Mouse (Mus musculus) c-Kit-negative CD71-positive TER-119-positive erythroid progenitor cells, embryonic 14.5 days (primary cell): ENCODE data around the gene Adamts2.

ENCODE experiments used
- DNase-seq: peaks from one replicate; pipeline ENCODE4 v3.0.0-alpha.2; 2013; ENCODE audit warnings: low read depth, low spot score

Gene Adamts2

GRCm38 (mm10) chr11:50671820-50672310, 70.0 kb downstream of the Adamts2 start:
- no peak for DNase-seq

- no peak for DNase-seq
Observed at GRCm38 (mm10) chr11:50672866-50673265, 71.0 kb downstream of the Adamts2 start.

GRCm38 (mm10) chr11:50673525-50674250, 71.8 kb downstream of the Adamts2 start:
- DNase-seq = no peak

GRCm38 (mm10) chr11:50674390-50674789, 72.5 kb downstream of the Adamts2 start:
- DNase-seq = no peak

GRCm38 (mm10) chr11:50678650-50679049, 76.8 kb downstream of the Adamts2 start:
- DNase-seq = no peak

GRCm38 (mm10) chr11:50681940-50682339, 80.1 kb downstream of the Adamts2 start:
- no peak for DNase-seq

GRCm38 (mm10) chr11:50683821-50684220, 81.9 kb downstream of the Adamts2 start:
- DNase-seq = no peak

- DNase-seq = no peak
Observed at GRCm38 (mm10) chr11:50688584-50688983, 86.7 kb downstream of the Adamts2 start.

- no peak for DNase-seq
Observed at GRCm38 (mm10) chr11:50689672-50690071, 87.8 kb downstream of the Adamts2 start.

- DNase-seq = no peak
Observed at GRCm38 (mm10) chr11:50699971-50700370, 98.1 kb downstream of the Adamts2 start.

- DNase-seq = no peak
Observed at GRCm38 (mm10) chr11:50700496-50700895, 98.6 kb downstream of the Adamts2 start.

- no peak for DNase-seq
Observed at GRCm38 (mm10) chr11:50703397-50703796, 101.5 kb downstream of the Adamts2 start.

GRCm38 (mm10) chr11:50704511-50704910, 102.6 kb downstream of the Adamts2 start:
- DNase-seq = no peak

GRCm38 (mm10) chr11:50707259-50707658, 105.4 kb downstream of the Adamts2 start:
- no peak for DNase-seq

GRCm38 (mm10) chr11:50713610-50714202, 111.8 kb downstream of the Adamts2 start:
- no peak for DNase-seq

- no peak for DNase-seq
Observed at GRCm38 (mm10) chr11:50715091-50715490, 113.2 kb downstream of the Adamts2 start.

- DNase-seq = no peak
Observed at GRCm38 (mm10) chr11:50717381-50717897, 115.6 kb downstream of the Adamts2 start.

- no peak for DNase-seq
Observed at GRCm38 (mm10) chr11:50718862-50719261, 117.0 kb downstream of the Adamts2 start.

GRCm38 (mm10) chr11:50720421-50720820, 118.5 kb downstream of the Adamts2 start:
- DNase-seq = no peak

- no peak for DNase-seq
Observed at GRCm38 (mm10) chr11:50720856-50721550, 119.1 kb downstream of the Adamts2 start.

GRCm38 (mm10) chr11:50725595-50725994, 123.7 kb downstream of the Adamts2 start:
- DNase-seq = no peak

- no peak for DNase-seq
Observed at GRCm38 (mm10) chr11:50726035-50726434, 124.2 kb downstream of the Adamts2 start.
